Mouse (Mus musculus) G1E (cell line): ENCODE data around the gene 4930455H04Rik.

Experiments
- CTCF ChIP-seq: IDR thresholded peaks from 2 replicates; pipeline ENCODE4 v1.5.1; 2012; ENCODE audit warnings: low read depth, low read length, inconsistent platforms, mixed read lengths
- GATA1 ChIP-seq: IDR thresholded peaks from 2 replicates; pipeline ENCODE4 v1.6.1; 2012; ENCODE audit warnings: borderline replicate concordance, low read length, inconsistent platforms, mixed read lengths
- GATA2 ChIP-seq: IDR thresholded peaks from 2 replicates; pipeline ENCODE4 v1.6.1; 2012; ENCODE audit warnings: low read depth, low read length, inconsistent platforms, borderline replicate concordance
- POLR2AphosphoS5 ChIP-seq: IDR thresholded peaks from 2 replicates; pipeline ENCODE4 v1.6.1; 2012; ENCODE audit warnings: low read depth, low read length, inconsistent platforms; ENCODE audit not compliant: insufficient replicate concordance
- TAL1 ChIP-seq: conservative IDR thresholded peaks from 2 replicates; pipeline ENCODE4 v1.6.1; 2012; ENCODE audit warnings: low read depth, low read length, inconsistent platforms, mixed read lengths

DNA sequence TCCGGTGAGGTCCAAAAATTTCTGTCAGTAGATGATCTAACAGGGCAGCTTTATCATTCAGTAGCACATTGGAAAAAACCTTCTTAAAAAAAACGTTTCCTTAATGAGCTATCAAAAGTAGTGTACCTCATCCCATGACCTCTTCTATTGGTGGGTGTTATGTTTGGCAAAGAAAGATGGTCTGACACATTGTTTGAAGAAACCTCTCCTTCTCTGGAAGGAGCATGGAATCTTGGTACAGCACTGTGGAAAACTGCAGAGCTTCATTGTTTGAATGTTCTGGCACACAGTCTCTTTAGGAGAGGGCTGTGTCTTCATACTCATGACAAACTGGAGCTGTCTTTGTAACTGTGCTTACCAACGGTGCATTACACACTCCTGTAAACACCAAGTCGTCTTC is 4.9 kb upstream of the 4930455H04Rik start:
- no peak for TF ChIP-seq CTCF
- TF ChIP-seq TAL1: no peak
- no peak for TF ChIP-seq GATA1
- no peak for TF ChIP-seq POLR2AphosphoS5
- TF ChIP-seq GATA2: no peak
